Mouse (Mus musculus) retina, embryonic 14.5 days (tissue): ENCODE data around the gene Shpk.

Experiments
- DNase-seq: peaks from one replicate; pipeline ENCODE4 v3.0.0-alpha.2; 2015; ENCODE audit warnings: low spot score

The Shpk gene

GRCm38 (mm10) chr11:73199230-73199712 lies at the start of gene Shpk:
Gene Shpk (plus strand): TSS chr11:73199460.
- DNase-seq: peak; percentile 97

GRCm38 (mm10) chr11:73155071-73155470 lies 44.2 kb upstream of the Shpk start:
- DNase-seq: no peak

GRCm38 (mm10) chr11:73159957-73160810 lies 39.1 kb upstream of the Shpk start, which contains the start of gene P2rx5:
Gene P2rx5 (plus strand): TSS chr11:73160421.
- peak; percentile 60 for DNase-seq

GRCm38 (mm10) chr11:73160811-73161200 lies 38.5 kb upstream of the Shpk start:
- DNase-seq: peak; percentile 29

GRCm38 (mm10) chr11:73161616-73162015 lies 37.6 kb upstream of the Shpk start:
- no peak for DNase-seq

- no peak for DNase-seq
Measured at GRCm38 (mm10) chr11:73162284-73162683, 37.0 kb upstream of the Shpk start.

GRCm38 (mm10) chr11:73168071-73168470 lies 31.2 kb upstream of the Shpk start:
- DNase-seq: no peak

- DNase-seq: no peak
Measured at GRCm38 (mm10) chr11:73168576-73168975, 30.7 kb upstream of the Shpk start.

GRCm38 (mm10) chr11:73169231-73169630 lies 30.0 kb upstream of the Shpk start:
- DNase-seq: peak; percentile 79

- DNase-seq: no peak
Measured at GRCm38 (mm10) chr11:73172186-73172585, 27.1 kb upstream of the Shpk start.

GRCm38 (mm10) chr11:73175612-73176011 lies 23.6 kb upstream of the Shpk start:
- DNase-seq: no peak

GRCm38 (mm10) chr11:73176186-73176585 lies 23.1 kb upstream of the Shpk start:
- peak; percentile 22 for DNase-seq

GRCm38 (mm10) chr11:73176608-73177508 lies 22.4 kb upstream of the Shpk start, which contains the start of the genes Emc6 and Tax1bp3:
Gene Emc6 (minus strand): TSS chr11:73177037.
Gene Tax1bp3 (plus strand): TSS chr11:73177083.
- peak; percentile 98 for DNase-seq

- DNase-seq: peak; percentile 77
Measured at GRCm38 (mm10) chr11:73177509-73177875, 21.8 kb upstream of the Shpk start.

- DNase-seq: no peak
Measured at GRCm38 (mm10) chr11:73177895-73178294, 21.4 kb upstream of the Shpk start.

GRCm38 (mm10) chr11:73185872-73186615 lies 13.2 kb upstream of the Shpk start:
- no peak for DNase-seq

GRCm38 (mm10) chr11:73187231-73187630 lies 12.0 kb upstream of the Shpk start:
- DNase-seq: no peak

GRCm38 (mm10) chr11:73193047-73193446 lies 6.2 kb upstream of the Shpk start:
- DNase-seq: no peak

- no peak for DNase-seq
Measured at GRCm38 (mm10) chr11:73194444-73194843, 4.8 kb upstream of the Shpk start.

- DNase-seq: no peak
Measured at GRCm38 (mm10) chr11:73198190-73198589, 1.1 kb upstream of the Shpk start.

- DNase-seq: peak; percentile 84
Measured at GRCm38 (mm10) chr11:73198603-73199229, 544 bp upstream of the Shpk start, which contains the start of gene Ctns. Gene Ctns (minus strand): TSS chr11:73199042.
